Mouse (Mus musculus) heart, embryonic 14.5 days (tissue): ENCODE results near the gene Ip6k2. TPM values are rescaled to one million over a fixed set of nuclear protein-coding genes. Genes with fewer than 3 reads are reported as not detected.

Source experiments
- ATAC-seq: fragments of 200-750 bp; cut with Nextera tagmentation; 2 replicates; pipeline ENCODE4 v1.8.0; 2017; ENCODE audit warnings: low read depth, moderate TSS enrichment; ENCODE audit not compliant: insufficient number of reproducible peaks, insufficient read depth, low FRiP score
- H3K27ac ChIP-seq, 2 experiments: fragments of 200-500 bp in 1 of 2; fragments of 300-500 bp in 1 of 2; sonication (generic) in 1 of 2; replicated peaks in 1 of 2; 2 replicates each; pipeline ENCODE4 v1.5.1; 2012 to 2014; ENCODE audit warnings: low read depth in 2 of 2, low read length in 2 of 2, control low read depth in 1 of 2, mild to moderate bottlenecking in 1 of 2, mixed read lengths in 1 of 2; ENCODE audit not compliant: control insufficient read depth in 1 of 2, insufficient read depth in 1 of 2
- H3K27me3 ChIP-seq: fragments of 300-500 bp; sonication (generic); 2 replicates; pipeline ENCODE4 v1.6.1; 2014; ENCODE audit warnings: mild to moderate bottlenecking, low read length, control low read depth; ENCODE audit not compliant: control insufficient read depth, insufficient read depth
- H3K36me3 ChIP-seq: fragments of 300-500 bp; sonication (generic); 2 replicates; pipeline ENCODE4 v1.6.1; 2014; ENCODE audit warnings: mild to moderate bottlenecking, control low read depth, low read length, mixed read lengths; ENCODE audit not compliant: control insufficient read depth, insufficient read depth
- H3K4me1 ChIP-seq, 2 experiments: fragments of 200-500 bp in 1 of 2; fragments of 300-500 bp in 1 of 2; sonication (generic) in 1 of 2; 2 replicates each; pipeline ENCODE4 v1.6.1; 2012 to 2014; ENCODE audit warnings: low read length in 2 of 2, control low read depth in 1 of 2, mixed read lengths in 1 of 2; ENCODE audit not compliant: control insufficient read depth in 2 of 2, insufficient read depth in 2 of 2
- H3K4me2 ChIP-seq: fragments of 300-500 bp; sonication (generic); 2 replicates; pipeline ENCODE4 v1.6.1; 2014; ENCODE audit warnings: mild to moderate bottlenecking, low read length
- H3K4me3 ChIP-seq, 2 experiments: fragments of 200-500 bp in 1 of 2; fragments of 300-500 bp in 1 of 2; sonication (generic) in 1 of 2; 2 replicates each; pipeline ENCODE4 v1.5.1; 2012 to 2014; ENCODE audit warnings: low read length in 2 of 2, mild to moderate bottlenecking in 2 of 2, control low read depth in 1 of 2, low read depth in 1 of 2, moderate library complexity in 1 of 2; ENCODE audit not compliant: control insufficient read depth in 1 of 2, insufficient read depth in 1 of 2
- H3K9ac ChIP-seq: fragments of 300-500 bp; sonication (generic); 2 replicates; pipeline ENCODE4 v1.6.1; 2014; ENCODE audit warnings: mild to moderate bottlenecking, low read length
- H3K9me3 ChIP-seq: fragments of 300-500 bp; sonication (generic); 2 replicates; pipeline ENCODE4 v1.6.1; 2016; ENCODE audit warnings: low read length, control low read depth; ENCODE audit not compliant: control insufficient read depth
- whole genome bisulfite sequencing: fragments of 180-500 bp; shearing (Covaris S2); extraction: QIAGEN DNeasy Blood & Tissue Kit; methylation state at CpG from one replicate; pipeline ENCODE4 v1.1.7; 2014; 5-methylcytosine and 5-hydroxymethylcytosine counted together
- polyA plus RNA-seq: library from polyadenylated mRNA; unstranded; fragments of >200 nt; fragmentation: Nextera tagmentation; extraction: Ambion mirVana; gene quantifications from 2 replicates; pipeline ENCODE4 v1.2.1, GENCODE M21; 2014

Gene Ip6k2
- polyA plus RNA-seq, 1 experiment from 2014 or later: 45.0 TPM

DNA sequence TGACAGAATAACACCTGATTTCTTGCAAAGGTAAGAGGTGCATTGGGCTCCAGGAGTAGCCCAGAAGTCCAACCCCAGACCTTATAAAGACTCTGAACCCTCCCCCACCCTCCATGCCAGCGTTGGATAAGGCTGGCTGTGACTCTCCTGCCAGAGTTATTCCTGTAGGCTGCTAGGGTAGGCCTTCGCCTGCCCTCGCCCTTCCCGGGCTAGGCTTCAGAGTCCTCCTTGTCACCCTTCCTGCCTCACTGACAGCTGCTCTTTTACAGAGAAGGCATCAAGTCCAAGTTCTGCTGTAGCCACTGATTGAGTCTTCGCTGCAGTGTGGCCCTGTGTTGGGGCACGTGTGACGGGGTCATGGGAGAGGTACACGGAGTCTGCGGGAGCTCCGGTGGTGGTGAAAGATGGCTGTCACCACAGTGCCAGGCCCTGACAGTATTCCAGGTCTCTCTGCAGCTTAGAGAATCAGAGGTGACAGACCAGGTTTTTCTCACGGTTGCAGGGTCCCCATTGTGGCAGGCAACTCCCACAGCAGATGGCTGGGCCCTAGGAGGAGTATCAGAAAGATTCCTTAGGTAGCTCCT lies 34.9 kb upstream of the Ip6k2 start:
- H3K36me3 ChIP-seq: peaks cover 49% of the 10 kb centered on the region
- peaks cover 6 to 19% of the 10 kb centered on the region in 2 experiments for H3K4me1 ChIP-seq
- H3K9ac ChIP-seq: peak overlapping the region; percentile 25; the same call in 1 of the 2 replicates
- peak overlapping the region; percentile 67 to 71 for H3K27ac ChIP-seq
- peak; percentile 75 for ATAC-seq
- WGBS: 42% methylated on average over 11 of the region's 11 CpGs
- H3K27me3 ChIP-seq: no peaks in the 10 kb centered on the region
- H3K4me3 ChIP-seq: no peak overlapping the region
- no peak overlapping the region for H3K4me2 ChIP-seq
- no peaks in the 10 kb centered on the region for H3K9me3 ChIP-seq

DNA sequence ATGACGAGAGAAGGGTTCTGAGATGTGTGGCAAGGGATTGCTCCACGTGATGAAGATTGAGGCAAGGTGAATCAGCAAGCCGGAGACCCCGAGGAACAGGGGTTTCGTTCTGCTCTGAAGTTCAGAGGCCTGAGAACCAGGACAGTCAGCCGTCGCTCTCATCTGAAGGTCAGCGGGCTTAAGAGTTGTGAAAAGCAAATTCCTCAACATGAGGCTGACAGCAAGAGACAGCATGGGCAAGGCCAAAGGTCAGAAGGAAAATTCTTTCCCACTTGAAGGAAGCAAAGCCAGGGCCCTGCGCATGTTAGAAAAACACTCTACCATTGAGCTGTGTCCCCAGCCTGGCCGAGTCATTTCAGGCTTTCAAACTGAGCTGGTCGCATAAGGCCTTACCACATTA lies 33.0 kb upstream of the Ip6k2 start:
- ATAC-seq: no peak
- Histone ChIP-seq H3K36me3 (peaks cover 31% of the 10 kb centered on the region), H3K27ac (no peak overlapping the region), H3K27me3 (no peaks in the 10 kb centered on the region), H3K4me3 (no peak overlapping the region), H3K4me2 (no peak overlapping the region), H3K9ac (no peak overlapping the region), H3K4me1 (peaks cover 6 to 19% of the 10 kb centered on the region in 2 experiments), H3K9me3 (no peaks in the 10 kb centered on the region)
- 73% methylated on average over 11 of the region's 11 CpGs for WGBS

DNA sequence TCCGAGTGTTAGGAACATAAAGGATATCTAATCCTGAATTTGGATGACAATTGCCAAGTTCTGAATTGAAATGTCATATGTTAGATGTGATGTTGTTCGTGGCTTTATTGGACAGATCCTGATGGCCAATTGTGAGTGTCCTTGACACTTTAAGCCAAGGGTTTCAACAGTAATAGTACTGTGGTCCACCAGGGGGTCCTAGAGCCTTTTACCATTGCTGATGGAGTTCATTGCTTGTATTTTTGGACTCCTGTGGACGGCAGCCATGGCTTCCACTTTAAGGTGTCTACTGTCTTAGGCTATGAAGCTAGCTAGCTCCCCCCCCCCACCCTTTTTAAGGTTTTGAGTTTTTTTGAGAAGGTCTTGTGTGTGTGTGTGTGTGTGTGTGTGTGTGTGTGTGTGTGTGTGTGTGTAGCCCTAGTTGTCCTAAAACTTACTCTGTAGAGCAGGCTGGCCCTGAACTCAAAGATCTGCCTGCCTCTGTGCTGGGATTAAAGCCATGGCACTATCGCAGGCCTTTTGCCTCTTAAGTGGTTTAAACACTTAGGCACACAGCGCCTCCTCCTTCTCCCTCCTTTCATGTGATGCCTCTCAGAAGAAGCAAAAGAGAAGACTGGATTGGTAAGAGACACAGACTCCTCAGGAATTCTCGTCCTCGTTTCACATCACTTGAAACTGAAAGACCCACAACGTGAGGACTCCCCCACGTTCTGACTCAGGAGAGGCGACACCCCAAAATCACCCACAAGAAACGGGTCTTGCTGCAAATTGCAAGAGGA lies 31.3 kb upstream of the Ip6k2 start:
- no peak overlapping the region for H3K4me3 ChIP-seq
- 82% methylated on average over 11 of the region's 11 CpGs for WGBS
- no peaks in the 10 kb centered on the region for H3K9me3 ChIP-seq
- no peak for ATAC-seq
- no peak overlapping the region for H3K9ac ChIP-seq
- H3K4me2 ChIP-seq: no peak overlapping the region
- H3K4me1 ChIP-seq: peaks cover 6 to 18% of the 10 kb centered on the region in 2 experiments
- no peaks in the 10 kb centered on the region for H3K27me3 ChIP-seq
- peaks cover 14% of the 10 kb centered on the region for H3K36me3 ChIP-seq
- no peak overlapping the region for H3K27ac ChIP-seq

DNA sequence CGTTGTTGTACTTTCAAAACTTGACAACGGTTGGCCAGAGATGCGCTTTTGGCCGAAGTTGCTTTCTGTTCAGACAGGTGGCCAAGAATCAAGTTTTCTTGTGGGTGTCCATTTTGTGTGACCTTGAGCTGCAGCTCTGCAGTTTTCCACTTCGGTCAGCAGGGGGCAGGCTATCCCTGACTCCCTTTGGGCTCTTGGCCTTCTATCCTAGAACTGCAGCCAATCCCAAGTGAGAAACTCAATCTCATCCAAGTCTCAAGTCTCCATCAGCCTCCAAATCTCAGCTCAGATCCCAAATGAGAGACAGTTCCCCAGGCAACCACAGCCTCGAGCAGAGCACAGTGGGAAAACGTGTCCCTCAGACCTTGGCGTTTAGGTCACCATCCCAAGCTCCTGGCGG lies 30.3 kb upstream of the Ip6k2 start:
- no peaks in the 10 kb centered on the region for H3K9me3 ChIP-seq
- H3K27ac ChIP-seq: no peak overlapping the region
- WGBS: 67% methylated on average over 9 of the region's 9 CpGs
- no peak overlapping the region for H3K9ac ChIP-seq
- ATAC-seq: no peak
- H3K4me3 ChIP-seq: no peak overlapping the region
- peaks cover 7% of the 10 kb centered on the region for H3K36me3 ChIP-seq
- peaks cover 6 to 8% of the 10 kb centered on the region in 2 experiments for H3K4me1 ChIP-seq
- no peaks in the 10 kb centered on the region for H3K27me3 ChIP-seq
- H3K4me2 ChIP-seq: no peak overlapping the region

DNA sequence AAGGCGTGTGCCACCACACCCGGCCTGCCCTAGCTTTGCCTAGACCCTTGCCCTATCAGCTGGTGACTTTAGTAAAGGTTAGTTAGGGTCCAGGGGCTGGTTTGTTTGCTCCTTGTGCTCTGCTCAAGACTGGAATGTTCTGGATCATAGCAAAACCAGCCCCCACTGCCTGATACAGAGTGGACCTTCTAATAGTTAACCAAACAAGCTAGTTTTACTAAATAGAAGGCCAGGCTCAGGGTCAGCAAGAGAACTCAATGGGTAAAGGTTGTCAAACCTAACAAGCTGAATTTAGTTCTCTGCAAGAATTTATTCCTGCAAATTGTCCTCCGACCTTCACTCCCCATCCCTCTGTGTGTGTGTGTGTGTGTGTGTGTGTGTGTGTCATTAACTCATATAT lies 29.6 kb upstream of the Ip6k2 start:
- H3K4me3 ChIP-seq: no peak overlapping the region
- H3K27ac ChIP-seq: no peak overlapping the region
- H3K4me2 ChIP-seq: no peak overlapping the region
- H3K9ac ChIP-seq: no peak overlapping the region
- no peaks in the 10 kb centered on the region for H3K27me3 ChIP-seq
- WGBS: 81% methylated on average over 3 of the region's 3 CpGs
- H3K36me3 ChIP-seq: 0 out of 2 replicates have a peak, but pooled peaks cover under 1% of the 10 kb centered on the region
- no peak for ATAC-seq
- peaks cover 1% of the 10 kb centered on the region in 2 experiments; a peak in 3 of 4 replicates for H3K4me1 ChIP-seq
- H3K9me3 ChIP-seq: no peaks in the 10 kb centered on the region

DNA sequence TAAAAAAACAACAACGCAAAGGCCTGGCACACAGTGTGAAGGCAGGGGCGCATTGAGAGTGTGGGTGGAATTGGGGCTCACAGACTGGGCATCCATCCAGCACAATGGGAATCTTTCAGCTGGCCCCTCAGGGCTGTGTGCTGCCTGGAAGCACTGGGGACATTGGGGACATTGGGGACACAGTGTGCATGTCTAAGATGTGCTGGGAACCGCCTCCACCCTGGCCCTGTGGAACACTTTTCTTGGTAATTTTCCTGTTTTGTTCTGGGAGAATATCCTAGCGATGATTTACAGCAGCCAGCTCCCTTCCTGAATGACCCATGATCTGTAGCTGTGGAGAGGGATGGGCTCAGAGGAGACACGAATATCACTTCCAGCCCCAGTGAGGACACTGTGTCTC lies 29.2 kb upstream of the Ip6k2 start:
- Histone ChIP-seq H3K4me3 (no peak overlapping the region), H3K36me3 (no peaks in the 10 kb centered on the region), H3K27me3 (no peaks in the 10 kb centered on the region), H3K27ac (no peak overlapping the region), H3K4me2 (no peak overlapping the region), H3K9me3 (no peaks in the 10 kb centered on the region), H3K4me1 (no peaks in the 10 kb centered on the region; a peak in 2 of 4 replicates), H3K9ac (no peak overlapping the region)
- WGBS: 80% methylated on average over 5 of the region's 5 CpGs
- no peak for ATAC-seq

DNA sequence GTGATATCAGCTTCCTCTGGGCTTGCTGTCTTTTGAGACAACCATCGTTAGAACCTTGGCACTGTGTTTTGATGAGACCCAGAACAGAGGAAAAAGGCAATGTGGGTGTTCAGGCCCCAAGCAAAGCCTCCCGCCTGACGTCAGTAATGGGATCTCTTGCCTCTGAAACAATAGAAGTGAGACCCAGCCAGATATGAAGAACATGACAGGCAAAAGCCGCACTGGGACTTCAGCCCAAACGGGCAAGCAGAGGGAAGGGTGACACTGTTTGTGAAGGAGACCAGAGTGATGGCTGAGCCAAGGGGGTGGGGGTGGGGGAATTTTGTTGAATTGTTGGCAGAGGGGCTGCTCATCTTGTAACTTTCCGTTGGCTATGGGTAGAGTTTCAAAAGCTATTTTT lies 26.2 kb upstream of the Ip6k2 start:
- Histone ChIP-seq H3K27me3 (no peaks in the 10 kb centered on the region), H3K9me3 (no peaks in the 10 kb centered on the region), H3K4me2 (no peak overlapping the region), H3K4me3 (no peak overlapping the region), H3K9ac (no peak overlapping the region), H3K4me1 (no peaks in the 10 kb centered on the region; a peak in 1 of 4 replicates), H3K36me3 (no peaks in the 10 kb centered on the region), H3K27ac (peak overlapping the region; percentile 9 to 23; a peak in 1 of 4 replicates)
- 34% methylated on average over 6 of the region's 6 CpGs for WGBS
- ATAC-seq: no peak
